9 mouse cellular contexts compared by ENCODE assay signal in genomic region chr14:58937791-58938600, GRCm38 (mm10).
DNase-seq lines count a peak whose midpoint lies in the region; ATAC-seq lines count a peak whose summit lies in the region.
"Had no signal": no experiment of that assay in that cellular context is flagged by ENCODE, and none has a peak within 500 bp of the region (broad histone marks: within the 10 kb centered on the region; RNA-seq: fewer than 3 reads in every experiment).

No protein-coding gene starts in this region.

- H3K9me3 ChIP-seq in hindbrain, embryonic 14.5 days (ENCODE audit: control insufficient read depth, low read length): no peaks in the 10 kb centered on the region
- H3K9me3 ChIP-seq: embryonic facial prominence, embryonic 12.5 days had no signal

- H3K27ac ChIP-seq in hindbrain, embryonic 14.5 days: no peak overlapping the region
- H3K27ac ChIP-seq: embryonic facial prominence, embryonic 12.5 days; macrophage had no signal

- no peak overlapping the region for H3K9ac ChIP-seq in hindbrain, embryonic 14.5 days
- H3K9ac ChIP-seq: embryonic facial prominence, embryonic 12.5 days had no signal

- ATAC-seq in hindbrain, embryonic 14.5 days (ENCODE audit: low FRiP score): peak; percentile 74; the same call in 1 of the 2 replicates

- WGBS in hindbrain, embryonic 14.5 days: 30% methylated on average over 12 of the region's 12 CpGs

- no peak overlapping the region for H3K4me3 ChIP-seq in hindbrain, embryonic 14.5 days (replicated peaks; ENCODE audit: low read length)
- H3K4me3 ChIP-seq: embryonic facial prominence, embryonic 12.5 days had no signal

- no peaks in the 10 kb centered on the region for H3K36me3 ChIP-seq in hindbrain, embryonic 14.5 days (replicated peaks; ENCODE audit: control insufficient read depth, insufficient read depth)
- H3K36me3 ChIP-seq: embryonic facial prominence, embryonic 12.5 days had no signal

- 0 out of 2 replicates have a peak, but pooled peaks cover 4% of the 10 kb centered on the region for H3K4me1 ChIP-seq in hindbrain, embryonic 14.5 days (replicated peaks; ENCODE audit: control insufficient read depth, insufficient read depth, low read length)
- H3K4me1 ChIP-seq: embryonic facial prominence, embryonic 12.5 days had no signal

- H3K27me3 ChIP-seq in hindbrain, embryonic 14.5 days (ENCODE audit: control insufficient read depth, insufficient read depth, low read length): no peaks in the 10 kb centered on the region
- H3K27me3 ChIP-seq: embryonic facial prominence, embryonic 12.5 days had no signal

- H3K4me2 ChIP-seq in hindbrain, embryonic 14.5 days (replicated peaks): peak overlapping the region; percentile 25; the same call in 1 of the 2 replicates
- H3K4me2 ChIP-seq: embryonic facial prominence, embryonic 12.5 days had no signal

- peak; percentile 6 for DNase-seq in ovary, postnatal 14 days (ENCODE audit: low spot score)
- DNase-seq in ovary, postnatal 10 days (ENCODE audit: low spot score): no peak
- DNase-seq in cerebellum, adult 9-11 months: peak; percentile 60
- DNase-seq in hindbrain, embryonic 14.5 days (ENCODE audit: low spot score): no peak
- peak; percentile 1 for DNase-seq in naive thymus-derived CD4-positive, alpha-beta T cell, adult 2 months (ENCODE audit: low read depth)
- DNase-seq in gastrocnemius, postnatal 10 days: no peak
- no peak for DNase-seq in thymus, postnatal 4 days

Comparison
In these comparisons a context has a peak if more than half of its experiments do, and no peak if none do; other contexts are left out.
1. DNase-seq: peak in ovary, postnatal 14 days (single experiment), cerebellum, adult 9-11 months (single experiment) and naive thymus-derived CD4-positive, alpha-beta T cell, adult 2 months (single experiment); none in ovary, postnatal 10 days (single experiment), hindbrain, embryonic 14.5 days (single experiment), gastrocnemius, postnatal 10 days (single experiment) and thymus, postnatal 4 days (single experiment).